Mouse (Mus musculus) layer of hippocampus, postnatal 10 days (tissue): Measurements from ENCODE around the gene Cldn10. TPM values are rescaled to one million over a fixed set of nuclear protein-coding genes. Genes with fewer than 3 reads are reported as not detected.

Source experiments
- DNase-seq, 2 experiments: peaks; one replicate each; pipeline ENCODE4 v3.0.0; 2021; ENCODE audit warnings: low spot score in 2 of 2
- total RNA-seq, 2 experiments: library from RNA; stranded (reverse); gene quantifications; 2 replicates each; pipeline ENCODE4 v1.2.3; 2021

Cldn10 gene
- total RNA-seq, 2 experiments from 2014 or later, result 16.6 to 19.4 TPM

- no peak for DNase-seq
These were observed 74.5 kb downstream of the Cldn10 start for GRCm38 (mm10) chr14:118862253-118862652.

GRCm38 (mm10) chr14:118864905-118865304 is 77.2 kb downstream of the Cldn10 start:
- DNase-seq, result no peak

DNA sequence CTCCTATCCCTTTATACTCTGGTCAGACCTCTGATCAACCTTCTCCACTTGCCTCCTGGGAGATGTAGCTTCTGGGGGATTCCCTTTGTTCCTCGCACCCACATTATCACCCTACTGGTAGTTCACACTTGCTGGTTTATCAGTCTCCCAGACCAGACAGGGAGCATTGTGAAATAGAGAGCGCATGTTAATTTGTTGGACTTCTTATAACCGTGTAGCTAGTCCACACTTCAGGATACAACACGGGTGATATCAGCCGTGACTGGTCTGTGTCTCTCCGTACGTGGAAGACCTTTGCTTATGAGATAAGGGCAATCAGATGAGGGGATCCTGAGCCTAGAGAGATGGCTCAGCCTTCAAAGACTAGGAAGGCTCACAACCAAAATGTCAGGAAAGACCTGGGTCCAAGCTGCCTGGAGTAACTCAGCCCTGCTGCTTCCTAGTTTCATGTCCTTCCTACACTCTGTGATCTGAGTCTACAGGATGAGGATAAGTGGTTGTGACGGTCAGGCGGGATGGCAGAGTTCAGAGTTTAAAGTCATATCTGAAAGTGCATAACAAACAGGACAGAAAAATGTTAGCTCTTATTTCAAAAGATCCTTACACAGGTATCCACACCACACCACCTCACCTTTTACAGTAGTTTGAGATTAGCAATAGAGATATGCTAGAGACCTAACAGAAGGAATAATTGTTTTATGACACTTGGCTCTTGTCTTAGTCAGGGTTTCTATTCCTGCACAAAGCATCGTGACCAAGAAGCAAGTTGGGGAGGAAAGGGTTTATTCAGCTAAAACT is 78.5 kb downstream of the Cldn10 start:
- no peak for DNase-seq

DNA sequence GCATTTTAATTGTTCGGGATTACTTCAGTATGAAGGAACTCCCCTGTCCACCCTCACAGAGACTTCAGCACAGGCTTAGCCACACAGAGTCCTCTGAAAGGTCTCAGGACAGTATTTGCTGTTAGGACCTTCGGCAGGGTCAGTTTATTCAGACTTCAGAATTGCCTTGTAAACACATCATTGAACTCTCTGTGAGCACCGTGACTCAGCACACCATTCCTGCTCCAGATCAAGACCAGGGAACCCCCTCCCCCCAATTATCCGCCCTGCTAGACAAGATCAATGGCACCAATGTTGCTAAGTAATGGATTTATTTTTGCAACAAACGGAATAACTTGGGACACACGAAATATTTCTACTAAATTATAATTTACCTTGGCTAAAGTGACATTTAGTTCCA is 79.7 kb downstream of the Cldn10 start:
- DNase-seq, result no peak

- DNase-seq, result peak; percentile 36 to 47
These were observed 80.5 kb downstream of the Cldn10 start for GRCm38 (mm10) chr14:118868102-118868724.

GRCm38 (mm10) chr14:118869712-118870111 is 82.0 kb downstream of the Cldn10 start:
- no peak for DNase-seq

DNA sequence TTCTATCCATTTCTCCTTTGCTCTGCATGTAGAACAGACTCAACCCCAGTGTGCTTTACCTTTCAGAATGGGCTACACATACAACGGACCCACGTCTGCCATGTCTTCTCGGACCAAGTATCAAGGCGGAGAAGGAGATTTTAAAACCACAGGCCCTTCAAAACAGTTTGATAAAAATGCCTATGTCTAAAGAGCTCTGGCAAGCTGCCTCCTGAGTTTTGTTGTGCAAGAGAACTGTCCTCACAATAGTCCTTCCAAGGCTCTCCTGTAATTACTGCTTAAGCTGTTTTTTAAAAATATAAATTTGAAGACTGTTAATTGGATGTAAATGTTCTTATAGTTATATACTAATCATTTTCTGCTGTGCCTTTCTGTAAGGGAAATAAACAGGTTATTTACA is 86.4 kb downstream of the Cldn10 start:
- no peak for DNase-seq

- no peak for DNase-seq
These were observed 87.2 kb downstream of the Cldn10 start for GRCm38 (mm10) chr14:118874786-118875415.

GRCm38 (mm10) chr14:118878346-118878910 is 90.7 kb downstream of the Cldn10 start:
- DNase-seq, result no peak

- no peak for DNase-seq
These were observed 93.0 kb downstream of the Cldn10 start for GRCm38 (mm10) chr14:118880696-118881095.

- DNase-seq, result no peak
These were observed 95.9 kb downstream of the Cldn10 start for GRCm38 (mm10) chr14:118883344-118884249.

DNA sequence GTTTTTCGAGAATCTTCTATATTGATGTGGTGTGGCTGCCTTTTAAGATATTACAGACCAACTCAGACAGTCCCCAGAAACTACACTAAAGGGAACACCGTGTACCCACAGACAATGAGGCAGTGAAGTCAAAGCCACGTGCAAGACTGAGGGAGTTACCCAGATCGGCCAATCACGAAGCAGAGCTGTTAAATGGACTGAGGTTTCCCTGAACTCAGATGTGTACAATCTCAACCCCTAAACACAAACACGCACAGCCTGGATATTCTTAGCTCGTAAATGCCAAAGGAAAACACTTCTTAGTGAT is 96.5 kb downstream of the Cldn10 start:
- no peak for DNase-seq

- DNase-seq, result no peak
These were observed 102.4 kb downstream of the Cldn10 start for GRCm38 (mm10) chr14:118890101-118890500.

GRCm38 (mm10) chr14:118895228-118895627 is 107.5 kb downstream of the Cldn10 start:
- no peak for DNase-seq

DNA sequence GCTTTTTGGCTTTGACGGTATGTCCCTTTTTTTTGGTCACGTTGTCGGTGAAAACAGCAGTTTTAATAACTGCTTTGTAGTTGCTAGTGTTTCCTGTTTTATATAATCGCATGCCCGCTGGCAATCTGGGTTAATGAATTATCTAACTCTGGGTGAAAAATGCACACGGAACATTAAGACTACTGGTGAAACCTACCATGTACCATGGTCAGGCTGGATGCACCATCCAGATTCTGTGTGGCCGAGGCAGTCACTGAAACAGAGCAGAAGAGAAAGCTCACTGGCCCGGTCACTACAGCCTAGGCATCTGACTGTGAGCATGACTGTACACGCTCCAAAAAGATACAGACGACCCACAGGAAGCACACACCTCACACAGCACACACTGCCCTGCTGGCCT is 107.9 kb downstream of the Cldn10 start:
- no peak for DNase-seq

- no peak for DNase-seq
These were observed 112.2 kb downstream of the Cldn10 start for GRCm38 (mm10) chr14:118899940-118900339.

- no peak for DNase-seq
These were observed 113.2 kb downstream of the Cldn10 start for GRCm38 (mm10) chr14:118900911-118901310.

GRCm38 (mm10) chr14:118903397-118903796 is 115.7 kb downstream of the Cldn10 start:
- no peak for DNase-seq

DNA sequence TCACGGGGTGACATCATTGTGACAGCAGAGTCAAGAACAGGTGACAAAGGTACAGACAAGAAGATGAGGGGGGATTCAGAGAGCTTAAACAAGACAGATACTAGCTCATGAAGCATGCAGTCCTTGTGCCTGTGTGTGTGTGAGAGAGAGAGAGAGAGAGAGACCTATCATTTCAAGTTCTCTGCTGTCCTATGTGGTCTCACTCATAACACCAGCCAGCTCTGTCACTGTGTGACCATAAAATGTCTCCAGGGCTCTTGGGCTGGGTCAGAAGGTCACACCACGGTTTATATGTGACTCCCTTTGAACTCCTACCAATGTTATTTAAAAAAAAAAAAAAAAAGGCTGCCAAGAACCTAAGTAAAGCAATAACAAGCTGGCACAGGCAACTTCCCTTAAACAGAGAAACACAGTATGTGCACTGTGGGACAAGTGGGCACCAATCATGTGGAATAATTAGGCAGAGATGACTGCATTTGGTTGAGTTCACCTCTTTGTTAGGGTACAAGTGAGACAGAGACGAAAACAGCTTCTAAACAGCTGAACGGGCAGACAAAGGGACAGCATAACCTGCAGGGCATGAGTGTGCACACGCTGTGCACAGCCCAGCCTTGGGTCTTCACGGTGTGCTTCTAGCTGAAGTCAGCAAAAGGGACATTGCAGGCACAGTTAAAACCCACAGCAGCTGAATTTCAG is 116.3 kb downstream of the Cldn10 start:
- DNase-seq, result no peak

- DNase-seq, result no peak
These were observed 119.9 kb downstream of the Cldn10 start for GRCm38 (mm10) chr14:118907592-118907991.
